Mouse (Mus musculus): ENCODE results near the gene Cpsf6.

Cpsf6 gene

GRCm38 (mm10) chr10:117386981-117387380 is 7.2 kb upstream of the Cpsf6 start:
- DNase-seq (ENCODE audit: extremely low spot score, low spot score) = no peak

- no peak for DNase-seq (ENCODE audit: extremely low spot score, low spot score)
Observed at GRCm38 (mm10) chr10:117386261-117386660, 6.4 kb upstream of the Cpsf6 start.

DNA sequence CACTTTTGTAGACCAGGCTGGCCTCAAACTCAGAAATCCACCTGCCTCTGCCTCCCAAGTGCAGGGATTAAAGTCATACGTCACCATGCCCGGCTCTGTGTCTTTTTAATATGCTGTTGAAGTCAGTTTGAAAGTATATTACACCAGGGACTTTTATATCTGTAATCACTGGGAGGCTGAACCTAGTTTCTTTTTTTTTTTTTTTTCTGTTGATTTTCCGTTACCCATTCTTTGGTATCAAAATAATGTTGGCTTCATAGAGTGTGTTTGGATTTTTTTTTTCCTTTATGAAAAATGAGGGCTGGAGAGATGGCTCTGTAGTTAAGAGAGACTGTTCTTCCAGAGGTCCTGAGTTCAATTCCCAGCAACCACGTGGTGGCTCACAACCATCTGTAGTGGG is 5.6 kb upstream of the Cpsf6 start:
- no peak for DNase-seq (ENCODE audit: extremely low spot score, low spot score)

DNA sequence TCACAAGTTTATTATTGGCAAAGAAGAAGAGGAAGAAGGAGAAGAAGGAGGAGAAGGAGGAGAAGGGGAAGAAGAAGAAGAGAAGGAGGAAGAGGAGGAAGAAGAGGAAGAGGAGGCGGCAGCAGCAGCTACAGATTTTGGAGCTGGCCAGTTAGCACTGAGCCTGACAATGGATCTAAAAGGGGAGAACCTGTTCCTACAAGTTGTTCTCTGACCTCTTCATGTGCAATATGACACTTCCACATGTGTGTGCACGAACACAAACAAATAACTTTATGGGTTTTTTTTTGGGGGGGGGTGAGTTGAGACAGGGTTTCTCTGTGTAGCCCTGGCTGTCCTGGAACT is 5.2 kb upstream of the Cpsf6 start:
- no peak for DNase-seq (ENCODE audit: extremely low spot score, low spot score)

GRCm38 (mm10) chr10:117384386-117385085 is 4.7 kb upstream of the Cpsf6 start:
- DNase-seq (ENCODE audit: extremely low spot score, low spot score) = no peak

GRCm38 (mm10) chr10:117383941-117384340 is 4.1 kb upstream of the Cpsf6 start:
- no peak for DNase-seq (ENCODE audit: extremely low spot score, low spot score)

DNA sequence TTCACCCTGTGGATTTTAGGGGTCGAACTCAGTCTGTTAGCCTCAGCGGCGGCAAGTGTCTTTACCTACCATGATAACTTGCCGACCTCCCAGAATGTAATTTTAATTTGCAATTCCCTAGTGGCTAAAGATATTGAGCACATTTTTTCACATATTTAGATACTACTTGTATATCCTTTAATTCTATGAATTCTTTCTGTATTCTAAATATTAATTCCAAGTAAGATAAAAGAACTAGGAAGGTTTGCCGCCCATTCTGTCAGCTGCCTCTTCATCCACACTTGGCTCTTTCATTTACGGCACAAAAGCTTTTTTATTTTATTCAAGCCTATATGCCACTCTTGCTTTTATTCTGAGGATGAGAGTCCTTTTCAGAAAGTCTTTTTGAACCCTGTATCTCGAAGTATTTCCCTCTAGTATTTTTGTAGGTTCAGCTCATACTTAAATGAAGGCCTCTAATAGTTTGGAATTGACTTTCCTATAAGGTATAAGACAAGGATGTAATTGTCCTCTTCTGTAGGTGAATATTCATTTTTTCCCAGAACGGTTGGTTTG is 3.3 kb upstream of the Cpsf6 start:
- DNase-seq (ENCODE audit: extremely low spot score, low spot score) = no peak

GRCm38 (mm10) chr10:117382146-117382545 is 2.3 kb upstream of the Cpsf6 start:
- DNase-seq (ENCODE audit: extremely low spot score, low spot score) = no peak

GRCm38 (mm10) chr10:117380721-117381570 is 1.1 kb upstream of the Cpsf6 start:
- no peak for DNase-seq (ENCODE audit: extremely low spot score, low spot score)

GRCm38 (mm10) chr10:117379441-117379840 is 374 bp downstream of the Cpsf6 start:
- no peak for DNase-seq (ENCODE audit: extremely low spot score, low spot score)

- no peak for DNase-seq (ENCODE audit: extremely low spot score, low spot score)
Observed at GRCm38 (mm10) chr10:117378642-117379041, 1.2 kb downstream of the Cpsf6 start.

- DNase-seq (ENCODE audit: extremely low spot score, low spot score) = no peak
Observed at GRCm38 (mm10) chr10:117378291-117378555, 1.6 kb downstream of the Cpsf6 start.

GRCm38 (mm10) chr10:117377431-117378290 is 2.2 kb downstream of the Cpsf6 start:
- no peak for DNase-seq (ENCODE audit: extremely low spot score, low spot score)

DNA sequence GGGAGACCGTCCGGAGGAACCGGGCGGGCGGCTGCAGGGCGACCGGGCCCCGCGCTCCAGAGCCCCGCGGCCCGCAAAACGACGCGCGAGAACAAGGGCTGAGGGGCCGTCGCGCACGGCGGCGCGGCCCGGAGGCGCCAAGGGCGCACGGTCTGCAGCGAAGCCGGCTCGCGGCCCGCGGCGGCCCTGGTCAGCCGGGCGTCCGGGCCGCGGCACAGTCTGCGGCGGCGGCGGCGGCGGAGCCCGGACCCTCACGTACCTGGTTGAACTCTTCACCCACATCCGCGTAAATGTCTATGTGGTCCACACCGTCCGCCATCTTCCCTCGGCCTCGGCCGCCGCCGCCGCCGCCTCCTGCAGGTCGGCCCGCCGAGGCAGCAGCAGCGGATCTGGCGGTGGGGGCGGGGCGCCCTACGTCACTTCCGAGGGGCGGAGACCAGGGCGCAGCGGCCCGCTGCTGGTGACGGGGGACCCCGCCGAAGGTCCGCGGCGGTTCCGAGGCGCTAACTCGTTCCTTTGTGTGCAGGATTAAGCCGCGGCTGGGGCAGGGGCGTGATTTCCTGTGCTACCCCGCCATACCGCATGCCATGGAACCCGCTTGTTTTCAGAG is 3.1 kb downstream of the Cpsf6 start:
- peak; percentile 98 for DNase-seq (ENCODE audit: extremely low spot score, low spot score)

DNA sequence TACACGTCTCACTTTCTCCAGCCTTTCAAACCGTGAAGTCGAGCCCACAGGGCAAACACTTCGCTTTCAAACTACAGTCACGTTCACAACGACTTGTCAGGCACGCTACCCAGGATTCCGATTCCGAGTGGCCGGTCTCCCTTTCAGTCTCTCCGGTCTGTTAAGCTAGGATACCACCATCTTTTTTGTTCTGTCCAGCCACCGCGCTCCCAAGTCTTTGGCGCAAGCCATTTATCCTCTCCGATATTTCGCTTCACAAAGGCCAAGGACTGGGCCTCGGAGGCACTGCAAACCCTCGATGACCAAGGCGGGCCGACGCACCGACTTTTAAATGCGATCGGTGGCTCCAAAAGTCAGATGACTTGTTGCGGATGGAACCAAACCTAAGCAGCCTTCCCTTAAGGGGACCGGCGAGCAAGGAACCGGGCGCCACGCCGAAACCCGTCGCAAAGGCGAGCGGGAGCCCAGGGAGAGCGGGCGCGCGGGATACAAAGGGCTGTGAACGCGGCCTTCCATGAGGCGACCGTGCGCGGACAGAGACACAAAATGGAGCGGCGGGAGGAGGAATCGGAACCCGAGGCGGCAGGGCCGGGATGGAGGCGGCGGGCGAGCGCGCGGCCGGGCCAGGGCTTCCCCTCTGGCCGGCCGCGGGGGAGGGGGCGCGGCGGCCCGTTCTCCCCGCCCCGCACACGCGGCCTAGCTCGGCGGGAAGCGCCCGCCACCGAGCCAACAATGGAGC is 3.8 kb downstream of the Cpsf6 start:
- peak; percentile 73 for DNase-seq (ENCODE audit: extremely low spot score, low spot score)

GRCm38 (mm10) chr10:117375163-117375562 is 4.7 kb downstream of the Cpsf6 start:
- DNase-seq (ENCODE audit: extremely low spot score, low spot score) = no peak

GRCm38 (mm10) chr10:117363106-117363505 is 16.7 kb downstream of the Cpsf6 start:
- peak; percentile 41 for DNase-seq (ENCODE audit: extremely low spot score, low spot score)

GRCm38 (mm10) chr10:117358891-117359290 is 20.9 kb downstream of the Cpsf6 start:
- no peak for DNase-seq (ENCODE audit: extremely low spot score, low spot score)

DNA sequence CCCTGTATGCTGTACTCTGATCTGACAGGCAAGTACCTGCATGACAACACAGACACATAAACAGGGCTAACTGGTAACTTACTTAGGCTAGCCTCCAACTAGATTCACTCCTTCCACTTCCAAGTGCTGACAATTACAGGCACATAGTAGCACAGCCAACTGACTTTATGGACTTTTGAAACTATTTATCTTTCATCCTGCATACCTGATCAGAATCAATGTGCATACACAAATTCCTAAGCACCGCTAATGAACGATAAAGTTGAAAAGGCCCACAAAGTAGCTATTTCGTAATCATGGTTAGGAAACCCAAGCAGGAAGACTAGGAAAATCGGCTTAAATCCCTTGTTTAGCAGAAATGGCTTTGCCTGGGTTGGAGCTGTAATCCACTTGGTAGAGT is 36.8 kb downstream of the Cpsf6 start:
- no peak for DNase-seq (ENCODE audit: extremely low spot score, low spot score)

GRCm38 (mm10) chr10:117342406-117342805 is 37.4 kb downstream of the Cpsf6 start:
- no peak for DNase-seq (ENCODE audit: extremely low spot score, low spot score)

DNA sequence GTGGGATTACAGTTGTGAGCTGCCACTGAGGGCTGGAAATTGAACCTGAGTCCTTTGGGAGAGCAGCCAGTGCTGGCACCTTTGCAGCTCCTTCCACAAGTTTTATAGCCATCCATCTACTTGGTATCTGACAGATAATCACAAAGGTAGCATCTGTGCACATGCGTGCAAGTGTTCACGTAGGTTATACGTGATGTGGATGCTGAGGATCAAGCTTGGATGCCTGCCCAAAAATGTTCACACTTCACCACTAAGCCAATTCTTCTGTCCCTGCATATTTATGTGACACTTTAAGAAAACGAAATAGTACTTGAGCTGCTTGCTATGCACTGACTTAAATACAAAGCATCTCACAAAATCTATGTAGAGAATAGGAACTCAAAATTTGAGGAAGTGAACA is 38.8 kb downstream of the Cpsf6 start:
- DNase-seq (ENCODE audit: extremely low spot score, low spot score) = no peak
